Mouse (Mus musculus) lung, embryonic 16.5 days (tissue): ENCODE data around the gene Arhgap10. TPM values are rescaled to one million over a fixed set of nuclear protein-coding genes. Genes with fewer than 3 reads are reported as not detected.

Experiments used
- ATAC-seq: fragments of 200-750 bp; cut with Nextera tagmentation; 2 replicates; pipeline ENCODE4 v1.8.0; 2017; ENCODE audit warnings: low read depth, mild to moderate bottlenecking, moderate library complexity
- H3K27ac ChIP-seq: fragments of 300-500 bp; sonication (generic); 2 replicates; pipeline ENCODE4 v1.5.1; 2014; ENCODE audit warnings: mild to moderate bottlenecking, control low read depth, low read length
- H3K27me3 ChIP-seq: fragments of 300-500 bp; sonication (generic); 2 replicates; pipeline ENCODE4 v1.6.1; 2014; ENCODE audit warnings: low read depth, low read length, mixed read lengths; ENCODE audit not compliant: control insufficient read depth, insufficient read depth
- H3K36me3 ChIP-seq: fragments of 300-500 bp; sonication (generic); 2 replicates; pipeline ENCODE4 v1.6.1; 2014; ENCODE audit warnings: low read length; ENCODE audit not compliant: control insufficient read depth, insufficient read depth
- H3K4me1 ChIP-seq: fragments of 300-500 bp; sonication (generic); replicated peaks from 2 replicates; pipeline ENCODE4 v1.6.1; 2014; ENCODE audit warnings: low read length, mixed read lengths; ENCODE audit not compliant: control insufficient read depth, insufficient read depth
- H3K4me2 ChIP-seq: fragments of 300-500 bp; sonication (generic); 2 replicates; pipeline ENCODE4 v1.6.1; 2014; ENCODE audit warnings: low read depth, low read length, control low read depth
- H3K4me3 ChIP-seq: fragments of 300-500 bp; sonication (generic); 2 replicates; pipeline ENCODE4 v1.5.1; 2014; ENCODE audit warnings: mild to moderate bottlenecking, low read length, control low read depth
- H3K9ac ChIP-seq: fragments of 300-500 bp; sonication (generic); 2 replicates; pipeline ENCODE4 v1.6.1; 2014; ENCODE audit warnings: low read length, control low read depth
- H3K9me3 ChIP-seq: fragments of 300-500 bp; sonication (generic); 2 replicates; pipeline ENCODE4 v1.6.1; 2016; ENCODE audit warnings: low read length; ENCODE audit not compliant: control insufficient read depth
- WGBS: fragments of 180-500 bp; shearing (Covaris S2); extraction: QIAGEN DNeasy Blood & Tissue Kit; methylation state at CpG from one replicate; pipeline ENCODE4 v1.1.7; 2014; 5-methylcytosine and 5-hydroxymethylcytosine counted together
- polyA plus RNA-seq: library from polyadenylated mRNA; unstranded; fragments of >200 nt; fragmentation: Nextera tagmentation; extraction: Ambion mirVana; gene quantifications from 2 replicates; pipeline ENCODE4 v1.2.1, GENCODE M21; 2015

Gene Arhgap10
- polyA plus RNA-seq, 1 experiment from 2014 or later: 23.1 TPM

- Histone ChIP-seq H3K9me3 (no peaks in the 10 kb centered on the region; the same call in 1 of the 2 replicates), H3K27ac (no peak overlapping the region), H3K9ac (no peak overlapping the region), H3K4me3 (no peak overlapping the region), H3K4me2 (no peak overlapping the region), H3K4me1 (no peaks in the 10 kb centered on the region), H3K36me3 (peaks cover 10% of the 10 kb centered on the region), H3K27me3 (no peaks in the 10 kb centered on the region)
- no peak for ATAC-seq
- WGBS: 76% methylated on average over 11 of the region's 11 CpGs
Observed at GRCm38 (mm10) chr8:77292649-77293048, 225.1 kb downstream of the Arhgap10 start.

DNA sequence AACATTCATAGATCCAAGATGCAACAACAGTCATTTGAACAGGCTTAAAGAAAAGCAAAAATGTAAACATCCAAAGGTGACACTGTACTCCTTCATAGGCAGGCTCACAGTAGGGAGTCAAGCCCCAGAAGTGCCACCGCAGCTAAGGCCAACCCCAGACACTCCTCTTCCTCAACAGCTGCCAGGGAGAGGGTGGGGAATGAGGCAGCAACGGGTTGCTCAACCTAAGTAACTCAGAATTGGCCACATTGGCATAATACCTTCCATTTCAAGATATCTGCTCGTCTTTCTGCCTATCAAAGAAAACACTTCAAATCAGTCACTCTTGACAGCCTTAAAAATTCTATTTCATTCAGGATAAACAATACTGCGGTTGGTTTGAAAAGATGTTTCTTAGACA, 225.6 kb downstream of the Arhgap10 start:
- no peak overlapping the region for H3K4me2 ChIP-seq
- no peak overlapping the region for H3K27ac ChIP-seq
- WGBS: 61% methylated on average over 4 of the region's 4 CpGs
- H3K9me3 ChIP-seq: no peaks in the 10 kb centered on the region; the same call in 1 of the 2 replicates
- H3K27me3 ChIP-seq: no peaks in the 10 kb centered on the region
- no peak for ATAC-seq
- H3K9ac ChIP-seq: no peak overlapping the region
- no peak overlapping the region for H3K4me3 ChIP-seq
- H3K36me3 ChIP-seq: peaks cover 7% of the 10 kb centered on the region
- no peaks in the 10 kb centered on the region for H3K4me1 ChIP-seq

DNA sequence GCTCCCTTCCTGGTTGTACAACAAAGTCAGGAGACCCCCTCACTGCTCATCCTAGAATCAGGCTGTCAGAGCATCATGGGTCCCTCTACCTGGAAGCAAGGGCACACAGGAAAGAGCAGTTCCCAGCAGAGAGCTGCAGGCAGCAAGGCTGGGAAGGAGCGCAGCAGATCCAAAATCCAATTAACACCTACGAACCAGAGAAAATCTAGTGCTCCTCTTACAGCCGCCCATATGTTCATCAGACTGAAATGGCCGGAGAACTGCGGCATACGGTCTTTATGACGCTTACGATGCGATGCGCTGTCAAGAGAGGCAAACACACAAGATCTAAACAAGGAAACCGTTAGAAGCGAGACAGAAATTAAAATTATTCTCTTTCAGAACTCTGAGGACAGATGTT, 229.3 kb downstream of the Arhgap10 start:
- Histone ChIP-seq H3K4me1 (no peaks in the 10 kb centered on the region), H3K27ac (no peak overlapping the region), H3K4me2 (no peak overlapping the region), H3K4me3 (no peak overlapping the region), H3K27me3 (no peaks in the 10 kb centered on the region), H3K9ac (no peak overlapping the region), H3K36me3 (no peaks in the 10 kb centered on the region), H3K9me3 (no peaks in the 10 kb centered on the region)
- ATAC-seq: no peak
- WGBS: 92% methylated on average over 12 of the region's 12 CpGs

GRCm38 (mm10) chr8:77288065-77288464, 229.7 kb downstream of the Arhgap10 start:
- Histone ChIP-seq H3K4me2 (no peak overlapping the region), H3K27ac (no peak overlapping the region), H3K27me3 (no peaks in the 10 kb centered on the region), H3K36me3 (no peaks in the 10 kb centered on the region), H3K4me3 (no peak overlapping the region), H3K9me3 (no peaks in the 10 kb centered on the region), H3K9ac (no peak overlapping the region), H3K4me1 (no peaks in the 10 kb centered on the region)
- ATAC-seq: peak; percentile 20; the same call in 1 of the 2 replicates
- WGBS: 45% methylated on average over 3 of the region's 3 CpGs

- no peak overlapping the region for H3K4me3 ChIP-seq
- no peaks in the 10 kb centered on the region for H3K9me3 ChIP-seq
- H3K36me3 ChIP-seq: no peaks in the 10 kb centered on the region
- 71% methylated on average over 3 of the region's 3 CpGs for WGBS
- no peak overlapping the region for H3K27ac ChIP-seq
- H3K9ac ChIP-seq: no peak overlapping the region
- H3K27me3 ChIP-seq: no peaks in the 10 kb centered on the region
- H3K4me1 ChIP-seq: no peaks in the 10 kb centered on the region
- no peak for ATAC-seq
- no peak overlapping the region for H3K4me2 ChIP-seq
Observed at GRCm38 (mm10) chr8:77284473-77284872, 233.3 kb downstream of the Arhgap10 start.

DNA sequence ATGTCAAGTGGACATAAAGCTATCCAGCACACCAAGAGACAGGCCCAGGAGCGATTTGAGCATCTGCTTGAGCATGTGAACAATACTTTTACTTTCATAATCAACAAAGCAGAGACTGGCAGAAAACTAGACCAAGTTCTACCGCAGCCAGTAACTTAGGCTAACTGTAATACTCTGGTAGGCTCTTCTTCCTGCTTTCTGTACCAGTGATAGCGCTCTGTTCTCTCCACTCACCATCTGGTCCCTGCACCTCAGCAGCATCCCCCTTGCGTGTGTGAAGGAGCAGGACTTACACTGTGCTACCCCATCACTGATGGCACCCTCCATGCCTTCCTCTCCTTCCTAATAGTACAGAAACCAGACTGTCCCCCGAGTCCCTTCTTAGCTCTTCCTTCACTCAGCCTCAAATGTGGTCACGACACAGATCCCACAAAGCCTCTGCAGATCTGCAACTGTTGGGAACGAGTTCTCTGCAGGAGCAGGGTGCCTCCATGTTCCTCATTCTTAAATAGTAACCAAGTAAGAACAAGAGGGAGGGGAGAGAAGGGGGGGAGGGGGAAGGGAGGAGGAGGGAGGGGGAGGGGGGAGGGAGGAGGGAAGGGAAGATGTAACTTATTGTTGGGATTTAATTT, 235.0 kb downstream of the Arhgap10 start:
- Histone ChIP-seq H3K9ac (no peak overlapping the region), H3K27me3 (no peaks in the 10 kb centered on the region), H3K4me1 (no peaks in the 10 kb centered on the region), H3K27ac (no peak overlapping the region), H3K4me3 (no peak overlapping the region), H3K36me3 (no peaks in the 10 kb centered on the region), H3K4me2 (no peak overlapping the region), H3K9me3 (no peaks in the 10 kb centered on the region)
- no peak for ATAC-seq
- WGBS: 79% methylated on average over 7 of the region's 7 CpGs

GRCm38 (mm10) chr8:77279977-77280376, 237.8 kb downstream of the Arhgap10 start:
- no peak for ATAC-seq
- Histone ChIP-seq H3K27me3 (no peaks in the 10 kb centered on the region), H3K4me2 (no peak overlapping the region), H3K4me1 (0 out of 2 replicates have a peak, but pooled peaks cover 2% of the 10 kb centered on the region), H3K9ac (no peak overlapping the region), H3K4me3 (no peak overlapping the region), H3K36me3 (no peaks in the 10 kb centered on the region), H3K27ac (no peak overlapping the region), H3K9me3 (no peaks in the 10 kb centered on the region)
- 61% methylated on average over 3 of the region's 3 CpGs for WGBS

- no peak for ATAC-seq
- Histone ChIP-seq H3K4me2 (no peak overlapping the region), H3K9me3 (no peaks in the 10 kb centered on the region), H3K9ac (no peak overlapping the region), H3K36me3 (no peaks in the 10 kb centered on the region), H3K27ac (no peak overlapping the region), H3K4me3 (no peak overlapping the region), H3K27me3 (no peaks in the 10 kb centered on the region), H3K4me1 (0 out of 2 replicates have a peak, but pooled peaks cover 2% of the 10 kb centered on the region)
- WGBS: 91% methylated on average over 4 of the region's 4 CpGs
Observed at GRCm38 (mm10) chr8:77278246-77278645, 239.5 kb downstream of the Arhgap10 start.

GRCm38 (mm10) chr8:77276827-77277226, 240.9 kb downstream of the Arhgap10 start:
- no peaks in the 10 kb centered on the region for H3K36me3 ChIP-seq
- H3K4me1 ChIP-seq: 0 out of 2 replicates have a peak, but pooled peaks cover 2% of the 10 kb centered on the region
- no peak overlapping the region for H3K9ac ChIP-seq
- no peak overlapping the region for H3K4me3 ChIP-seq
- ATAC-seq: peak; percentile 78
- peak overlapping the region; percentile 28; the same call in 1 of the 2 replicates for H3K27ac ChIP-seq
- 47% methylated on average over 10 of the region's 10 CpGs for WGBS
- no peaks in the 10 kb centered on the region for H3K9me3 ChIP-seq
- H3K27me3 ChIP-seq: no peaks in the 10 kb centered on the region
- no peak overlapping the region for H3K4me2 ChIP-seq
